Comparison of ENCODE assay signal across 26 mouse cellular contexts in the genomic region with DNA sequence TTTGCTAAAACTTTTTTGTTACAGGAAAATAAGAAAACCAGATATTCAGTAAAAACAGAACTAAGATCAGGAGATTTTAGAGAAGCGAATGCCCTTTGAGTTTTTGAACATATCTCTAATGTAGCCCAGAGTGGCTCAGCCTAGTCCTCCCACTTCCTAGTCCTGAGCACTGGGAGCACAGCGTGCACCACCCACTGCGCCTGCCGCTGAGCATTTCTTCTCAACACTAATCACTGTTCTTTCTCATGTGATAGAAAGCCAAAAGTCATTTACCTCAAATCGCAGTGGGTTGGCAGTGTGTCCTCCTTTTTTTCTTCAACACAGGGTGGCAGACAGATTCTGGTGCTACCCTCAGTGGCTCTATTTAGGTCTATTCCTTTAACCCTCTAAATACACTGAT.
"Had no signal": no experiment of that assay in that cellular context is flagged by ENCODE, and none has a peak within 500 bp of the region (broad histone marks: within the 10 kb centered on the region; RNA-seq: fewer than 3 reads in every experiment).

No protein-coding gene starts in this region.

- H3K9ac ChIP-seq: heart, embryonic 12.5 days; hindbrain, embryonic 12.5 days; hindbrain, embryonic 14.5 days; intestine, embryonic 15.5 days; limb, embryonic 13.5 days; limb, embryonic 15.5 days; liver, embryonic 12.5 days; liver, embryonic 14.5 days had no signal

- H3K9me3 ChIP-seq: heart, embryonic 10.5 days; heart, embryonic 12.5 days; hindbrain, embryonic 10.5 days; hindbrain, embryonic 12.5 days; intestine, embryonic 15.5 days; limb, embryonic 13.5 days; limb, embryonic 15.5 days; liver, embryonic 12.5 days had no signal

- H3K27ac ChIP-seq: gastrocnemius, adult 2 months; heart, embryonic 10.5 days; hindbrain, embryonic 10.5 days; hindbrain, embryonic 12.5 days; hindbrain, embryonic 14.5 days; intestine, embryonic 15.5 days; layer of hippocampus, adult 2 months; limb, embryonic 13.5 days; limb, embryonic 15.5 days; liver, embryonic 12.5 days; liver, embryonic 14.5 days had no signal

- ATAC-seq: hindbrain, embryonic 16.5 days; inflammation-experienced regulatory T-cells, adult 6 months; intestine, embryonic 15.5 days; liver, embryonic 12.5 days had no signal

- DNase-seq: gastrocnemius, adult 2 months; gastrocnemius, postnatal 10 days; gastrocnemius, postnatal 25 days; heart, adult 18-20 months; heart, postnatal 10 days; heart, postnatal 4 days; kidney, adult 18-20 months; kidney, adult 8-10 months; kidney, postnatal 10 days; kidney, postnatal 25 days; kidney, postnatal 4 days; layer of hippocampus, postnatal 36 days; left cerebral cortex, postnatal 4 days had no signal

- H3K4me3 ChIP-seq: gastrocnemius, adult 2 months; heart, embryonic 10.5 days; heart, embryonic 12.5 days; hindbrain, embryonic 10.5 days; hindbrain, embryonic 12.5 days; intestine, embryonic 15.5 days; layer of hippocampus, adult 2 months; limb, embryonic 13.5 days; limb, embryonic 15.5 days; liver, embryonic 12.5 days had no signal

- H3K4me2 ChIP-seq: heart, embryonic 12.5 days; hindbrain, embryonic 12.5 days; hindbrain, embryonic 14.5 days; intestine, embryonic 15.5 days; limb, embryonic 13.5 days; limb, embryonic 15.5 days; liver, embryonic 12.5 days had no signal

- H3K27me3 ChIP-seq: heart, embryonic 12.5 days; hindbrain, embryonic 12.5 days; intestine, embryonic 15.5 days; limb, embryonic 13.5 days; limb, embryonic 15.5 days; liver, embryonic 12.5 days had no signal
